Mouse (Mus musculus): ENCODE data around the gene Olfr1336. TPM values are rescaled to one million over a fixed set of nuclear protein-coding genes. Genes with fewer than 3 reads are reported as not detected.

Gene Olfr1336
- 0.17 TPM for polyA plus RNA-seq (2014; fragmentation: Illumina TruSeq; extraction: RNeasy Lipid Tissue Mini Kit (QIAGEN cat#74804); ENCODE audit: low read depth, low replicate concordance)

GRCm38 (mm10) chr7:6455868-6456267 is at the start of gene Olfr1336:
Olfr1336 (plus strand) TSS chr7:6456168.

GRCm38 (mm10) chr7:6410043-6410442 is 45.9 kb upstream of the Olfr1336 start, which contains the start of gene Gm20715:
Gm20715 (plus strand) TSS chr7:6410277.

GRCm38 (mm10) chr7:6438388-6438787 is 17.6 kb upstream of the Olfr1336 start, which contains the start of gene Olfr1344:
Olfr1344 (plus strand) TSS chr7:6438688.

GRCm38 (mm10) chr7:6466951-6467350 is 11.0 kb downstream of the Olfr1336 start, which contains the start of gene Olfr1346:
Olfr1346 (plus strand) TSS chr7:6467101.

GRCm38 (mm10) chr7:6486841-6487240 is 30.9 kb downstream of the Olfr1336 start, which contains the start of gene Olfr5:
Olfr5 (minus strand) TSS chr7:6486941.

GRCm38 (mm10) chr7:6499655-6500054 is 43.7 kb downstream of the Olfr1336 start, which contains the start of gene Olfr1347:
Olfr1347 (minus strand) TSS chr7:6499755.

GRCm38 (mm10) chr7:6508648-6509047 is 52.7 kb downstream of the Olfr1336 start, which contains the start of gene Olfr1348:
Olfr1348 (minus strand) TSS chr7:6508748.

Other genes starting within 250 kb of the Olfr1336 start
- 0.80 TPM for gene Zscan5b, start 233.9 kb upstream of the Olfr1336 start, polyA plus RNA-seq (2014; fragmentation: Illumina TruSeq; extraction: RNeasy Lipid Tissue Mini Kit (QIAGEN cat#74804); ENCODE audit: low read depth, low replicate concordance)
- gene Epp13, start 203.5 kb upstream of the Olfr1336 start, polyA plus RNA-seq (2014; fragmentation: Illumina TruSeq; extraction: RNeasy Lipid Tissue Mini Kit (QIAGEN cat#74804); ENCODE audit: low read depth, low replicate concordance) = not detected
- 19.8 TPM for gene Zfp667, start 169.6 kb upstream of the Olfr1336 start, polyA plus RNA-seq (2014; fragmentation: Illumina TruSeq; extraction: RNeasy Lipid Tissue Mini Kit (QIAGEN cat#74804); ENCODE audit: low read depth, low replicate concordance)
- 7.7 TPM for gene Zfp583, start 124.9 kb upstream of the Olfr1336 start, polyA plus RNA-seq (2014; fragmentation: Illumina TruSeq; extraction: RNeasy Lipid Tissue Mini Kit (QIAGEN cat#74804); ENCODE audit: low read depth, low replicate concordance)
- gene Gm3854, start 112.4 kb upstream of the Olfr1336 start, polyA plus RNA-seq (2014; fragmentation: Illumina TruSeq; extraction: RNeasy Lipid Tissue Mini Kit (QIAGEN cat#74804); ENCODE audit: low read depth, low replicate concordance) = 3.0 TPM
- 18.0 TPM for gene Zfp78, start 92.9 kb upstream of the Olfr1336 start, polyA plus RNA-seq (2014; fragmentation: Illumina TruSeq; extraction: RNeasy Lipid Tissue Mini Kit (QIAGEN cat#74804); ENCODE audit: low read depth, low replicate concordance)
- gene Zfp28, start 72.9 kb upstream of the Olfr1336 start, polyA plus RNA-seq (2014; fragmentation: Illumina TruSeq; extraction: RNeasy Lipid Tissue Mini Kit (QIAGEN cat#74804); ENCODE audit: low read depth, low replicate concordance) = 9.9 TPM
- 2.9 TPM for gene Smim17, start 57.5 kb upstream of the Olfr1336 start, polyA plus RNA-seq (2014; fragmentation: Illumina TruSeq; extraction: RNeasy Lipid Tissue Mini Kit (QIAGEN cat#74804); ENCODE audit: low read depth, low replicate concordance)
- gene Gm20715, start 45.9 kb upstream of the Olfr1336 start, polyA plus RNA-seq (2014; fragmentation: Illumina TruSeq; extraction: RNeasy Lipid Tissue Mini Kit (QIAGEN cat#74804); ENCODE audit: low read depth, low replicate concordance) = 3.3 TPM
- not detected for gene Olfr1344, start 17.5 kb upstream of the Olfr1336 start, polyA plus RNA-seq (2014; fragmentation: Illumina TruSeq; extraction: RNeasy Lipid Tissue Mini Kit (QIAGEN cat#74804); ENCODE audit: low read depth, low replicate concordance)
- 0.07 TPM for gene Olfr1346, start 10.9 kb downstream of the Olfr1336 start, polyA plus RNA-seq (2014; fragmentation: Illumina TruSeq; extraction: RNeasy Lipid Tissue Mini Kit (QIAGEN cat#74804); ENCODE audit: low read depth, low replicate concordance)
- not detected for gene Olfr5, start 30.8 kb downstream of the Olfr1336 start, polyA plus RNA-seq (2014; fragmentation: Illumina TruSeq; extraction: RNeasy Lipid Tissue Mini Kit (QIAGEN cat#74804); ENCODE audit: low read depth, low replicate concordance)
- not detected for gene Olfr1347, start 43.6 kb downstream of the Olfr1336 start, polyA plus RNA-seq (2014; fragmentation: Illumina TruSeq; extraction: RNeasy Lipid Tissue Mini Kit (QIAGEN cat#74804); ENCODE audit: low read depth, low replicate concordance)
- gene Olfr1348, start 52.6 kb downstream of the Olfr1336 start, polyA plus RNA-seq (2014; fragmentation: Illumina TruSeq; extraction: RNeasy Lipid Tissue Mini Kit (QIAGEN cat#74804); ENCODE audit: low read depth, low replicate concordance) = not detected
- gene Olfr1349, start 66.8 kb downstream of the Olfr1336 start, polyA plus RNA-seq (2014; fragmentation: Illumina TruSeq; extraction: RNeasy Lipid Tissue Mini Kit (QIAGEN cat#74804); ENCODE audit: low read depth, low replicate concordance) = 0.29 TPM
- gene Olfr1350, start 108.7 kb downstream of the Olfr1336 start, polyA plus RNA-seq (2014; fragmentation: Illumina TruSeq; extraction: RNeasy Lipid Tissue Mini Kit (QIAGEN cat#74804); ENCODE audit: low read depth, low replicate concordance) = not detected
- 0.10 TPM for gene Zim1, start 240.3 kb downstream of the Olfr1336 start, polyA plus RNA-seq (2014; fragmentation: Illumina TruSeq; extraction: RNeasy Lipid Tissue Mini Kit (QIAGEN cat#74804); ENCODE audit: low read depth, low replicate concordance)

Measured in testis, adult 10 weeks (tissue).